Mouse (Mus musculus) 416B (cell line): ENCODE data around the gene Lrrc75b.

Source experiments
- DNase-seq: peaks from one replicate; pipeline ENCODE4 v3.0.0; 2011; ENCODE audit warnings: low read depth

Gene Lrrc75b

GRCm38 (mm10) chr10:75559676-75560548 lies at the start of gene Lrrc75b:
Lrrc75b (minus strand) TSS chr10:75560330.
- DNase-seq, result no peak

GRCm38 (mm10) chr10:75608975-75609374 lies 48.8 kb upstream of the Lrrc75b start:
- no peak for DNase-seq

GRCm38 (mm10) chr10:75607253-75607652 lies 47.1 kb upstream of the Lrrc75b start:
- DNase-seq, result no peak

GRCm38 (mm10) chr10:75605162-75605846 lies 45.2 kb upstream of the Lrrc75b start:
- no peak for DNase-seq

GRCm38 (mm10) chr10:75600189-75600730 lies 40.1 kb upstream of the Lrrc75b start:
- no peak for DNase-seq

GRCm38 (mm10) chr10:75595981-75596380 lies 35.9 kb upstream of the Lrrc75b start:
- DNase-seq, result no peak

- DNase-seq, result no peak
Observed at GRCm38 (mm10) chr10:75592585-75592984, 32.5 kb upstream of the Lrrc75b start.

GRCm38 (mm10) chr10:75591211-75591894 lies 31.2 kb upstream of the Lrrc75b start:
- peak; percentile 98 for DNase-seq

GRCm38 (mm10) chr10:75589651-75590050 lies 29.5 kb upstream of the Lrrc75b start:
- peak; percentile 50 for DNase-seq

GRCm38 (mm10) chr10:75589129-75589528 lies 29.0 kb upstream of the Lrrc75b start, which contains the start of gene Ggt5:
Ggt5 (plus strand) TSS chr10:75589340.
- DNase-seq, result peak; percentile 80

- no peak for DNase-seq
Observed at GRCm38 (mm10) chr10:75588336-75588735, 28.2 kb upstream of the Lrrc75b start.

- no peak for DNase-seq
Observed at GRCm38 (mm10) chr10:75587781-75588180, 27.7 kb upstream of the Lrrc75b start.

GRCm38 (mm10) chr10:75586553-75586879 lies 26.4 kb upstream of the Lrrc75b start:
- DNase-seq, result no peak

- DNase-seq, result peak; percentile 84
Observed at GRCm38 (mm10) chr10:75585876-75586552, 25.9 kb upstream of the Lrrc75b start.

GRCm38 (mm10) chr10:75579129-75579528 lies 19.0 kb upstream of the Lrrc75b start:
- DNase-seq, result no peak

- no peak for DNase-seq
Observed at GRCm38 (mm10) chr10:75573965-75574364, 13.8 kb upstream of the Lrrc75b start.

- no peak for DNase-seq
Observed at GRCm38 (mm10) chr10:75573181-75573580, 13.1 kb upstream of the Lrrc75b start.

GRCm38 (mm10) chr10:75571937-75572336 lies 11.8 kb upstream of the Lrrc75b start:
- no peak for DNase-seq

- DNase-seq, result no peak
Observed at GRCm38 (mm10) chr10:75570981-75571657, 11.0 kb upstream of the Lrrc75b start.

GRCm38 (mm10) chr10:75568851-75569250 lies 8.7 kb upstream of the Lrrc75b start:
- DNase-seq, result no peak

GRCm38 (mm10) chr10:75568441-75568840 lies 8.3 kb upstream of the Lrrc75b start:
- DNase-seq, result no peak
